Mouse (Mus musculus) erythroid progenitor cell, adult 5-6 weeks (primary cell): ENCODE data around the gene Mki67. TPM values are rescaled to one million over a fixed set of nuclear protein-coding genes. Genes with fewer than 3 reads are reported as not detected.

ENCODE experiments used
- ATAC-seq: replicated peaks from 2 replicates; pipeline ENCODE4 v1.8.0; 2016; ENCODE audit warnings: moderate number of reproducible peaks, mild to moderate bottlenecking, moderate TSS enrichment, inconsistent platforms; ENCODE audit not compliant: poor library complexity, low FRiP score, severe bottlenecking
- total RNA-seq, 2 experiments: library from RNA; stranded (forward) in 1 of 2; stranded (reverse) in 1 of 2; fragments of 150-400 nt in 1 of 2; fragments of 186-747, 209-891 nt in 1 of 2; gene quantifications; 2 replicates each; pipeline versions ENCODE4 v1.2.3 to v1.2.4; 2015 to 2017; ENCODE audit warnings: low replicate concordance in 2 of 2

Mki67 gene
- total RNA-seq, 2 experiments from 2014 or later: 3,888 to 5,347 TPM

- peak; percentile 65 for ATAC-seq
Measured at GRCm38 (mm10) chr7:135680334-135680733, 35.8 kb downstream of the Mki67 start.

DNA sequence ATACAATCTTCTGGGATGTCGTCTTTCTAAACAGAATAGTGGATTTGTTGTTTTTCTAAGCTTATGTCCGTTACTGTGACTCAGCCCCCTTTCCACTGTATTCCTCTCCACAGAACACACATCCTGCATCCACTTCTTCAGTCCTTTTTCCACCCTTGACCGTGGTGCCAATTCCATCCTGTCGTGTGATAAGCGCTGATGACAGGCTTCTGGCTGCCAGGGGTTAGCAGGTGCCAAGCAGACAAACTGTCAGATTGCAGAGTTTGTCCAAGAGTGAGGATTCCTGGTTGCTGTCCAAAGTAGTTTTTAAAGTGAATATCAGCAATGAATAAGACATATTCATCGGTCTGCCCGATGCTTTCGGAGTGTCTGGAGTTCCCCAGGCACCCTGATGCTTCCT is 39.4 kb downstream of the Mki67 start:
- ATAC-seq: no peak

DNA sequence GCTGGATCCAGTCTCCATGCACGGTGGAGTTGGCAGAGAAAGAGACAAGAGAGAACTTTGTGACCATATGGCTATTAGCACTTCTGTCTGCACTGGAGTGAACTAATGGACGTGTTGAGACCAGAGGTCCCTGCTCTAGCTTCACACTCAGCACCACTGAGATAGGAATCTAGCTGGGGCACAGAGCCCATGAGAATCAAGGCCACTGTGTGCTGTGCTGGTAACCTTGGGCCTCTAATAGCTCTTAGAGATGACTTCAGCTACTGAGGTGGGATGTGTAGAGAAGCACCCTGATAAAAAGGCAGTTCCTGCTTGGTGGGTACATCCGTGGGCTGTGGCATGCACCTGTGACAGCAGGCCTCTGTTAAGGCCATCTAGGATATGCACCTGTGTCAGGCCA is 42.6 kb downstream of the Mki67 start:
- no peak for ATAC-seq

GRCm38 (mm10) chr7:135668852-135669739 is 47.1 kb downstream of the Mki67 start:
- peak; percentile 61; the same call in 1 of the 2 replicates for ATAC-seq

DNA sequence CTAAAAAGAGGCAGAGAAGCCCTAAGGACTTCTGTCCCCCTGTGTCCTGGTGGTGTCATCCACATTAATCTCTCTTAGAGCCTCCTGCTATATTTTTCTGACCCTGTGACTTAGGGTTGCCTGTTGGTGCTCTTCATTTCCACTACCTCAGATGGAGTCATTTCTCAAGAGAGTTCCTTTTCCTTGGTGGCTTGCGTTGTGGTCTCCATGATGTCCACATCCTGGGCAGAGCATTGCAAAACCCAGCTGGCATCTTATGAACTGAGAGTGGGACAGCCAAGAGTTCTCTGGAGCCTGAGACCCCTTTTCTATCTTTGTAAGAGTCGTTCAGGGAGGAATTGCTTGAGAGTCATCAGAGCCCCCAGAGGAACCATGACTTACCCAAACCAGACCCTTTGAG is 49.8 kb downstream of the Mki67 start:
- no peak for ATAC-seq

GRCm38 (mm10) chr7:135664211-135664610 is 52.0 kb downstream of the Mki67 start:
- ATAC-seq: no peak

GRCm38 (mm10) chr7:135660314-135660713 is 55.8 kb downstream of the Mki67 start:
- no peak for ATAC-seq

DNA sequence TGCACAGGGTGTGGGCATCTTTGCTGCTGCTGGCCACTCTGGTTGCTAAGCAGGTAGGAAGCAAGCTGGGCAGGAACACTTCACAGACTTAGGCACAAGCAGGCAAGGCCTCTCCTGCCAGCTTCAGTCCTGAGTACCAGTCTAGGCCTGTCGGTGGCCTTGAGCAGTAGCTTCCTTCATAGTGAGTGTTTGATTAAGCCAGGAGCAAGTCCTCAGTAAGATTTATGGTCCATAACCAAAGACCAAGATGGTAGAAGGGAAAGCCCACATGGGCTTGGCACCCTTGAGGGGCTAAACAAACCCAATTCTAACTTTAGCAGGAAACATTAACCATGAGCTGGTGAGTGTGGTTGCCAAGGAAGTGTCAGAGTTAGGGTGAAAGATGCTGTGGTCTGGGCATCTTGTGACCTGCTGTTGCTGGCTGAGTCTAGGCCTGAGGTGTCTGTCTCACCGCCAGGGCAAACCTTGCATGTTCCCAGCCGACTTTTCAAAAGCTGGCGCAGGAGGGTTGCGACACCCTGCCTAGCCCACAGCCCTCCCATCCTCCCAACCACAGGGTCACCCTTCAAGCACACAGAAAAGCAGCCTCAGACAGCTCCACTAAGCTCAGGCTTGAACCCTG is 56.7 kb downstream of the Mki67 start:
- ATAC-seq: no peak

DNA sequence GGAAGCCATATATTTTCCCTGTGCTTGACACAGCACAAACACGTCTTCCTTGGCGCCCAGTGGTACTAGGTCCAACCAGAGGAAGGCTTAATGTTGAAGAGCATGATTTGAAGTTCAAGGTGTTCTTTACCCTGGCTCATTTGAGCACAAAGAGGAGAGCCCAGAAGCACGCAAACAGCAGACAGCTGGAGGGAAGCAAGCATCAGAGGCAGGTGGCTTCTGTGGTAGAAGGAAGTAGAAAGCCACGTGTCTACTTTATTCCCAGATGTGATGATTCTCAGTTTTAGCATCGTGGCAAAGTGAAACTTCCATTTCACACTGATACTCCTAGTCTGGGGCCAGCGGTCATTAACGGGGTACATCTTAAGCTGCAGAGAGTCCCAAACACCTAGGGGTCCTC is 58.0 kb downstream of the Mki67 start:
- ATAC-seq: no peak

DNA sequence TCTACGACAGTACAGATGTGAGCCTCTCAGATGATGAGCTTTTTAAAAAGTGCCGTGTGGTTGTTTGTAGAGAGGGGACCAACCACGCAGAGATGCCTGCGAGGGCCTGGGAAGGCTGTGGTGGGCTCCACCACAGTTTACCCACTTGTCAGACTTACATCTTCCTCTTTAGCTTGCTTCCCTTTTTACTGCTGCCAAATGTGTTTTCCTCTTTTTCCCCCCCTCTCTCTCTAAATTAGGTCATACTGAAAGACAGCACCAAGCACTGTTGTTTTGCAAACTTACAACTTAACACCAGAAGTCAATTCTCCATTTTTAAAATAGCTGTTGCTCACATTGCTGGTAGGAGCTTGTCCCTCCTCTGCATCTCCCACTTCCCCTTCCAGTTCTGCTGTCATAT is 61.0 kb downstream of the Mki67 start:
- ATAC-seq: no peak

- ATAC-seq: no peak
Measured at GRCm38 (mm10) chr7:135654288-135654687, 61.9 kb downstream of the Mki67 start.

GRCm38 (mm10) chr7:135653601-135654000 is 62.6 kb downstream of the Mki67 start:
- ATAC-seq: no peak

DNA sequence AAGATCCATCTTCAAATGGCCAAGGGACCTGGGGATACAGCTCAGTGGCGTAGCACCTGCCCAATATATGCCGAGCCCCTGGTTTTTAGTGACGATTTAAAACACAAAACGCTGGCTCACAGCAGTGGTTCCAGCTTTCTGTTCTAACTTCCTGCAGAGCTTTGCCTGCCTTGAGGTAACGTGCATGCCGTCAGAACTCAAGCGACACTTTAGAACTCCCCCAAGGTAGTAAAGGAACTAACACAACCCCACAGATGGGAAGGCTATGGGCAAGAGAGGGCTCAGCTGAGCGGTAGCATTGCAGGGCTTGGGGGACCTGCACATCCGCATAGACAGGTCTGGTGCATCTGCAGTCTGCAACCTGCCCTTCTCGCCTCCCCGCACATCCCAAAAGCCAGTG is 63.4 kb downstream of the Mki67 start:
- ATAC-seq: no peak

GRCm38 (mm10) chr7:135651831-135652511 is 64.2 kb downstream of the Mki67 start:
- no peak for ATAC-seq

DNA sequence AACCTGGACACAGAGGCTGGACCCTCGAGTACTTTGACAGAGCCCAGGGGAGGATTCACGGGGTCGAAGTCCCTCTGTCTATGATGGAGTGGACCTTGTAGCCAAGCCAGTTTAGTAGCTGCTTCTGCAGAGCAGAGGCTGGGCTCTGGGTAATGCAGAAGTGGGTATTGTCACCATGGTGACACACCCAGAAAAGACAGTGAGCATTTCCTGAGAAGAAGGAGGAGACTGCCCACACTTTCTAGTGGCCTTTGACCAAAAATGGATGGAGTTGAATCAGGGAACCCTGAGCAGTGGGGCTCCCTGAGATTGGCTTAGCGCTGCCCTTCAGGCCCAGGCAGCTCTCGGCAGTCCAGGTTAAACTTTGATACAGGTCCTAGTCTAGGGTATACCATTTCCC is 66.1 kb downstream of the Mki67 start:
- no peak for ATAC-seq

DNA sequence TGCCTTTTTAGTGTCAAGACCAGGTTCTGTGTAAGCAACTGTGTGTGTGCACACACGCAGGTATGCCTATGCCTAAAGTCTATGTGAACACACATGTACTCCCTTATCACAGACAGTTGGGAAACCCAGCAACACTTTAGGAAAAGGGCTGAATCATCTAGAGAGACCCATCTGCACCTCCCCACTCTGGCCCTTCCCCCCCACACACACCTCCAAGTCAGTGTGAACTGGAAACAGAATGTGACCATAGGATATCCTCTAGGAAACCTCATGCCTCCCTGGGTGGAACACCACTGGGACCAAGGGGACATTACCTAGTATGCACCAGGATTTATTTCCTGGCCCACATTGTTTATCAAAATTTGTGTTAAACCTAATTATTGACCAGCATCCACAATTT is 66.9 kb downstream of the Mki67 start:
- no peak for ATAC-seq

- ATAC-seq: no peak
Measured at GRCm38 (mm10) chr7:135648821-135649220, 67.3 kb downstream of the Mki67 start.

- ATAC-seq: no peak
Measured at GRCm38 (mm10) chr7:135646976-135647375, 69.2 kb downstream of the Mki67 start.

DNA sequence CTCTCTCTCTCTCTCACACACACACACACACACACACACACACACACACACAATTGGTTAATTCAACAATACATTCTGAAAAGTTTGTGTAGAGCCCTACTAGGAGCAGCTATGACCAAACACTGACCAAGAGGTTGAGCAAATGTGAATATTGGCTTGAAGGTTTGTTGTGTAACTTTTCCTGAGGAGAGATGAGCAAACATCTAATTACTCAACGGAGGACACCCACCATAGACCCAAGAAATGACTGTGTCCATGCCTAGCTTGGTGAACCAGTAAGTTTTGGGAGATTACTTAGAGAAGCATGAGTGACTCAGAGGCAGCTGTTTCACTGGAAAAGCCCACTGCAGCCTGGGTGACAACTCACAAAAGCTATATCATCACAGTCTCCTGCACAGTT is 71.7 kb downstream of the Mki67 start:
- ATAC-seq: no peak

DNA sequence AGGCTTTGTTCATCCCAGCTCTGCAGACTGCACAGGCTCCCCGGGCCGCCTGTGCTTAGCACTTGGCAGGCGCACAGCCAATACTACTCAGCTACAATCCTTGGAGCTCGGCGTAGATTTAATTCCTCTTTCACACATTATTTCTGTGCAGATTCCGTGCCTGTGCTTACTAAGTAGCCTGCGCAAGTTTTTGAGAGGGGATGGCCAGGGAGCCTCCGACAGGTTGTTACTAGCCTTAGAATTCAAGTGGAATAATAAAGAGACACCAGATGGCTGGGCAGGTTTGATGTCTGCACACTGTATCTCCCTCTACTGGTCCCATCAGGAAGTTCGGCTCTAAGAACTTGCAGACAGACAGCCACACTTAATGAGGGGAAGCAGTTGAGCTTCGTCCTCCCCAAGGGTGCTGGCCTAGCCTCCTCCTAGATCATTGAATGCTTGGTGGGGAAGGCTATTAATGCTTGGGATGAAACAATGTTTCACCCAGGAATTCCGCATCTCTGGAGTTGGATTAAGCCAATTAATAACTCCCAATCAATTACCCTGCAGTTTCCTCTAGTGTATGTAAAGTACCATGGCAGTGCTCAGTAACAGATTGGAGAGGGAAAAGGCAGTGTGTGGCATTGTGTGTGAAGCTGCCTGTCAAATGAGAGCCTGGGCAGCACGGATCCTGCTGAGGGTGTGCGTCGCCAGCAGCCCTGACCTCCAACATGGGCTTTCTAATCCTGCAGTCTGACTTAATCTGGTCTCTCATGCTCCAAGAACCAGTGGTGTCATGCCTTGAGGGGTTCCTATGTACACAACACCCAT is 74.3 kb downstream of the Mki67 start:
- ATAC-seq: 0 out of 2 replicates have a peak, but pooled peaks have one; percentile 51
